Mouse (Mus musculus): ENCODE measurements around the gene Prkar2a.

DNA sequence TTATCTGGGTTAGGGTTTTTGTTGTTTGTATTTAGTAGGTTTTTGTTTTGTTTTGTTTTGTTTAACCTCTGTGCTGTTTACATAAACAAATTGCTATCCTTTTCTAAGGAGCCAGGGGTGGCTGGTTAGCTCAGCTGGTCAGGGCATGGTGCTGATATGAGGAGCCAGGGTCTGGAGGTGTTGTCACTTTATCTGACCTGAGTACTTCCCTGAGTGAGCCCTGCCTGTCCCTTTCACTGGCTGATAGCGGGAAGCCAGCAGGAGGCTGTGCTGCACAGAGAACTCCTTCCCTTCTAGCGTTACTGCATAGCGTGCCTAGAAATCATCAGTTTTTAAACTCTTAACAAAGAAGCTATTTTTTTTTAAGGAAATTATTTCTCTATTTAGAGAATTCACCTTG, 58.6 kb downstream of the Prkar2a start:
- TF ChIP-seq CTCF (conservative IDR thresholded peaks at IDR 0.05; ENCODE audit: low read length) (0 out of 2 replicates have a peak, but pooled peaks have one; percentile 4), NANOG (IDR thresholded peaks at IDR 0.05; ENCODE audit: borderline replicate concordance, low read length) (no peak), POU5F1 (IDR thresholded peaks at IDR 0.05; ENCODE audit: borderline replicate concordance, low read length) (no peak)

All from E14TG2a.4 (cell line).